Mouse (Mus musculus): ENCODE measurements around the gene Olfr385. TPM values are rescaled to one million over a fixed set of nuclear protein-coding genes. Genes with fewer than 3 reads are reported as not detected.
"Not testable (repeated sequence)": the region's sequence is repeated elsewhere in the genome, so short reads cannot be mapped to it uniquely, and the experiment has no call there.

The Olfr385 gene
- total RNA-seq (2021) (not detected), polyA plus RNA-seq (2012; rRNA removed) (not detected in 2 replicates)
- long read RNA-seq = 0 reads

DNA sequence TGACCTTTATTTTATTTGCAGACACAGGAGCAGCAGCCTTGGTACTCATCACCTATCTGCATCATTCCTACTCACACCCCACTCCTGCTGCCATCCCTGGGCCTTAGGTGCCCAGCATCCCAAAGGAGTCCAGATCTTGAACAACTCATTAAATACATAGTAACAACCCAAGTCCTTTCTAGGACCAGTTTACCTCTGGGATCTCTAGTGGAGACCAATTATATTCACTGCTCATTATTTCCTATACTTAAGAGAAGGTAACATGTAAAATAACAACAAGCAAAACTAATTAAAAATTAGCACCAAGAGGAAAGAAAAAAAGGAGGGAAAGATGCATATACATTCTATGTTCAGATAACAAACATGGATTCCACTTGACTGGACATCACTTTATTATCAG is at the start of gene Olfr385:
Gene Olfr385 (minus strand): TSS at position 101 of the 400 bp plus-strand sequence.
- no peak for DNase-seq

DNA sequence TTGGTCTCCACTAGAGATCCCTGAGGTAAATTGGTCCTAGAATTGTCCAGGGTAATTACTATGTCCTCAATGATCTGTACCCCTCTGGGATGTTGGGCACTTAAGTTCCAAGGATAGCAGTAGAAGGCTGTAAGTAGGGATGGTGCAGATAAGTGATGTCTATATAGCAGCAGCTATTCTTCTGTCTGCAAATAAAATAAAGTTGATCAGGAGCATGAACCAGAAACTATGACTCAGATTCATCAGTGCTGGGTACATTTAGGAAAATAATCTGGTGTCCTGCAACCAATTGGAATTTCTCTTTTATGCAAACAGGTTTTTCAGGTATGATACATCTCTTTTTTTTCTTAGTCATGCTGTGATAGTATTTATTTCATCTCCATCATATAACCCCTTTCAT is 5.5 kb upstream of the Olfr385 start, which contains the start of gene Olfr384:
Gene Olfr384 (plus strand): TSS at position 301 of the 400 bp plus-strand sequence.
- DNase-seq = no peak

DNA sequence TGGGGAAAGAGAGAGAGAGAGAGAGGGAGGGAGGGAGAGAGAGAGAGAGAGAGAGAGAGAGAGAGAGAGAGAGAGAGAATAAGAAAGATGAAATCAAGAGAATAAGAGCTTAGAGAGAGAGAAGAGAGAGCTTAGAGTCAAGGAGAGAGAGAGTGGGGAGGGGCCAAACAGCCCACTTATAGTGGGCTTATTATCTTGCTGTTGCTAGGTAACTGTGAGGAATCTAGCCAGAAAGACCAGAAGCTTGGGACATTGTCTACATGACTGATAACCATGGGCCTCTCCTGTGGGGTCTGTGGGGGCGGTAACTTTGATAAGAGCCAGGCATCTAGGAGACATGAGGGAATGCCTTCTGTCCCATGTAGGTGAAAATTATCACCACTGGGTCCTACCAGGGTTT is 9.6 kb downstream of the Olfr385 start:
- not testable (repeated sequence) for DNase-seq

DNA sequence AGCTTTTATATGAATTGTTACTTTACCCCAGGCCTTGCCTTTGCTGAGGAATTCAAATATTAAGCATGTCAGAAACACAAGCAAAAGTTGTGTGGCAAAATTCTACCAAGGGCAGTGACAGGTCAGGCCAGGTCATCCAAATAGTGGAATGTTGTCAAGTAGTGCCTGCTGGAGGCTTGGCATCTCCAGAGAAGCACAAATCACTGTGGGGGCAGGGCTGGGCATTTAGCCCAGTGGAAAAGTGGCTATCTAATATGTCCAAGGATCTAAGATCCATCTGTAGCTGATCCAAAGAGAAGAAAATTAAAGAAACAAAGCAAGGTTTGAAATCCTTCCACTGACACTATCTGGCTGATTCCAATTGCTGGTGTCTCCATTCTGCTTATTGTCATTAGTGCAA is 12.9 kb downstream of the Olfr385 start:
- DNase-seq = peak; percentile 20

Other genes with a start within 250 kb of the Olfr385 start
- not detected for gene Olfr20, start 242.2 kb downstream of the Olfr385 start, total RNA-seq (2021)
- gene Olfr20, start 242.2 kb downstream of the Olfr385 start, polyA plus RNA-seq (2012; rRNA removed) = 0.22 and 0.31 TPM in 2 replicates
- not detected for gene Olfr376, start 221.8 kb downstream of the Olfr385 start, total RNA-seq (2021)
- not detected in 2 replicates for gene Olfr376, start 221.8 kb downstream of the Olfr385 start, polyA plus RNA-seq (2012; rRNA removed)
- gene Olfr1, start 193.4 kb downstream of the Olfr385 start, total RNA-seq (2021) = not detected
- not detected in 2 replicates for gene Olfr1, start 193.4 kb downstream of the Olfr385 start, polyA plus RNA-seq (2012; rRNA removed)
- gene Olfr378, start 164.5 kb downstream of the Olfr385 start, total RNA-seq (2021) = not detected
- gene Olfr378, start 164.5 kb downstream of the Olfr385 start, polyA plus RNA-seq (2012; rRNA removed) = not detected in 2 replicates
- gene Olfr380, start 135.5 kb downstream of the Olfr385 start, total RNA-seq (2021) = not detected
- not detected in 2 replicates for gene Olfr380, start 135.5 kb downstream of the Olfr385 start, polyA plus RNA-seq (2012; rRNA removed)
- not detected for gene Olfr381, start 101.4 kb downstream of the Olfr385 start, total RNA-seq (2021)
- gene Olfr381, start 101.4 kb downstream of the Olfr385 start, polyA plus RNA-seq (2012; rRNA removed) = not detected in 2 replicates
- gene Olfr382, start 75.8 kb downstream of the Olfr385 start, total RNA-seq (2021) = not detected
- not detected in 2 replicates for gene Olfr382, start 75.8 kb downstream of the Olfr385 start, polyA plus RNA-seq (2012; rRNA removed)
- not detected for gene Olfr384, start 5.6 kb upstream of the Olfr385 start, total RNA-seq (2021)
- gene Olfr384, start 5.6 kb upstream of the Olfr385 start, polyA plus RNA-seq (2012; rRNA removed) = not detected in 2 replicates
- gene Zfp735, start 95.8 kb upstream of the Olfr385 start, total RNA-seq (2021) = not detected
- not detected in 2 replicates for gene Zfp735, start 95.8 kb upstream of the Olfr385 start, polyA plus RNA-seq (2012; rRNA removed)
- not detected for gene Olfr389, start 187.7 kb upstream of the Olfr385 start, total RNA-seq (2021)
- not detected in 2 replicates for gene Olfr389, start 187.7 kb upstream of the Olfr385 start, polyA plus RNA-seq (2012; rRNA removed)
- not detected for gene Olfr390, start 190.0 kb upstream of the Olfr385 start, total RNA-seq (2021)
- not detected in 2 replicates for gene Olfr390, start 190.0 kb upstream of the Olfr385 start, polyA plus RNA-seq (2012; rRNA removed)
- not detected for gene Olfr391-ps, start 210.0 kb upstream of the Olfr385 start, total RNA-seq (2021)
- gene Olfr391-ps, start 210.0 kb upstream of the Olfr385 start, polyA plus RNA-seq (2012; rRNA removed) = not detected in 2 replicates
- gene Olfr392, start 224.0 kb upstream of the Olfr385 start, total RNA-seq (2021) = not detected
- not detected in 2 replicates for gene Olfr392, start 224.0 kb upstream of the Olfr385 start, polyA plus RNA-seq (2012; rRNA removed)

All from adrenal gland, adult 2 months (tissue).